Mouse (Mus musculus): Measurements from ENCODE around the gene Otud3. TPM values are rescaled to one million over a fixed set of nuclear protein-coding genes. Genes with fewer than 3 reads are reported as not detected.
"Not testable (repeated sequence)": the region's sequence is repeated elsewhere in the genome, so short reads cannot be mapped to it uniquely, and the experiment has no call there.

Gene Otud3
- polyA plus RNA-seq, 1 experiment from 2014 or later: 3.5 TPM

GRCm38 (mm10) chr4:138882179-138882578 lies 31.6 kb downstream of the Otud3 start:
- Histone ChIP-seq H3K9ac (ENCODE audit: low read length) (peak overlapping the region; percentile 16; the same call in 1 of the 2 replicates), H3K4me2 (ENCODE audit: low read depth, low read length, severe bottlenecking) (peak overlapping the region; percentile 35), H3K4me1 (replicated peaks; ENCODE audit: control insufficient read depth, insufficient read depth, low read length) (peaks cover 3% of the 10 kb centered on the region; the same call in 1 of the 2 replicates), H3K27me3 (ENCODE audit: control insufficient read depth, insufficient read depth, low read length) (no peaks in the 10 kb centered on the region), H3K4me3 (ENCODE audit: low read depth, low read length) (no peak overlapping the region), H3K36me3 (ENCODE audit: control insufficient read depth, insufficient read depth, low read length) (no peaks in the 10 kb centered on the region), H3K9me3 (ENCODE audit: control insufficient read depth, low read length) (no peaks in the 10 kb centered on the region), H3K27ac (ENCODE audit: low read depth, low read length) (no peak overlapping the region)
- DNase-seq (ENCODE audit: low spot score): peak; percentile 57
- ATAC-seq (replicated peaks; ENCODE audit: low FRiP score): no peak
- 10% methylated on average over 14 of the region's 16 CpGs for WGBS

GRCm38 (mm10) chr4:138880811-138881584 lies 32.7 kb downstream of the Otud3 start:
- DNase-seq (ENCODE audit: low spot score) (no peak), ATAC-seq (replicated peaks; ENCODE audit: low FRiP score) (no peak)
- Histone ChIP-seq H3K27ac (ENCODE audit: low read depth, low read length) (no peak overlapping the region), H3K4me1 (replicated peaks; ENCODE audit: control insufficient read depth, insufficient read depth, low read length) (peaks cover 3% of the 10 kb centered on the region; the same call in 1 of the 2 replicates), H3K4me3 (ENCODE audit: low read depth, low read length) (no peak overlapping the region), H3K9ac (ENCODE audit: low read length) (no peak overlapping the region), H3K4me2 (ENCODE audit: low read depth, low read length, severe bottlenecking) (no peak overlapping the region), H3K36me3 (ENCODE audit: control insufficient read depth, insufficient read depth, low read length) (no peaks in the 10 kb centered on the region), H3K27me3 (ENCODE audit: control insufficient read depth, insufficient read depth, low read length) (no peaks in the 10 kb centered on the region), H3K9me3 (ENCODE audit: control insufficient read depth, low read length) (no peaks in the 10 kb centered on the region)
- WGBS: 89% methylated on average over 7 of the region's 7 CpGs

GRCm38 (mm10) chr4:138879808-138880207 lies 33.9 kb downstream of the Otud3 start:
- WGBS: 88% methylated on average over 11 of the region's 11 CpGs
- no peak overlapping the region for H3K27ac ChIP-seq (ENCODE audit: low read depth, low read length)
- no peak for DNase-seq (ENCODE audit: low spot score)
- H3K4me1 ChIP-seq (replicated peaks; ENCODE audit: control insufficient read depth, insufficient read depth, low read length): peaks cover 3% of the 10 kb centered on the region; the same call in 1 of the 2 replicates
- no peaks in the 10 kb centered on the region for H3K27me3 ChIP-seq (ENCODE audit: control insufficient read depth, insufficient read depth, low read length)
- no peak overlapping the region for H3K4me2 ChIP-seq (ENCODE audit: low read depth, low read length, severe bottlenecking)
- H3K4me3 ChIP-seq (ENCODE audit: low read depth, low read length): no peak overlapping the region
- H3K9ac ChIP-seq (ENCODE audit: low read length): no peak overlapping the region
- H3K36me3 ChIP-seq (ENCODE audit: control insufficient read depth, insufficient read depth, low read length): no peaks in the 10 kb centered on the region
- no peaks in the 10 kb centered on the region for H3K9me3 ChIP-seq (ENCODE audit: control insufficient read depth, low read length)
- no peak for ATAC-seq (replicated peaks; ENCODE audit: low FRiP score)

DNA sequence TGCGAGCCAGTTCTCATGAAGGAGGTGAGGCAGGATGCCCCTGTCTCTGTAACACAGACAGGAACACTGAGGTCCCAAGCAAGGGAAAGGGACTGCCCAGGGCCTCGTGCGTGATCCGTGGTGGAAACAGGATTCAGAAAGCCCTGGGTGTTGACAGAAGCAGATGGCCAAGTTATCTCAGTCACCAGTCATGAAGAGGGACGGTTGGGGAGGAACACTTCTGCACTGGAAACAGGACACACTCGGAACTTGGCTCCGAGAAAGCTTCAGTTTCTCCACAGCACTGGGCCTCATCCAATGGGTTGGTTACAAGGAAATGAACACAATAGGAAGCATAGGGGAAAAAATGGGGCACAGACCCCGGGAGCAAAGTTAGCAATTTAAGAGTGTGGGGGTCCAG lies 35.0 kb downstream of the Otud3 start:
- WGBS: 72% methylated on average over 8 of the region's 8 CpGs
- peaks cover 3% of the 10 kb centered on the region; the same call in 1 of the 2 replicates for H3K4me1 ChIP-seq (replicated peaks; ENCODE audit: control insufficient read depth, insufficient read depth, low read length)
- no peak overlapping the region for H3K27ac ChIP-seq (ENCODE audit: low read depth, low read length)
- H3K27me3 ChIP-seq (ENCODE audit: control insufficient read depth, insufficient read depth, low read length): no peaks in the 10 kb centered on the region
- no peak for ATAC-seq (replicated peaks; ENCODE audit: low FRiP score)
- H3K9ac ChIP-seq (ENCODE audit: low read length): no peak overlapping the region
- no peaks in the 10 kb centered on the region for H3K9me3 ChIP-seq (ENCODE audit: control insufficient read depth, low read length)
- no peak for DNase-seq (ENCODE audit: low spot score)
- H3K4me3 ChIP-seq (ENCODE audit: low read depth, low read length): no peak overlapping the region
- no peak overlapping the region for H3K4me2 ChIP-seq (ENCODE audit: low read depth, low read length, severe bottlenecking)
- no peaks in the 10 kb centered on the region for H3K36me3 ChIP-seq (ENCODE audit: control insufficient read depth, insufficient read depth, low read length)

DNA sequence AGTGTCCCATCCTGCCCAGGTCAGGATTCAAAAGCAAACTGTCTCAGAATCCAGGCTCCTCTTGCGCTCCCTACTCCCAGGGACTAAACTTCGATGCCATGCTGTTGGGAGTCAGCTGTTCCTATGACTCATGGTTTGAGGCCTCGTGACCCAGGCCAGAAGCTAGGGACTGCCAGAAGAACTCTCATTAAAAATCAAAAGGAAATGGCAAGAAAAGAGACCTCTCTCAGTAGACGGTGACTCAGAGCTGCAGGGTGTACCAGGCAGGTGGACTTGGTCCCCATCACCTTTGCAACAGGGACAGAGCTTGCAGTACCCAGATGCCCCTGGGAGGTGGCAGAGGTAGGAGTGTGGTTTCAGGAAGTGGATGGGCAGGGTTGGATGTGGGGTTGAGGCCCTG lies 36.0 kb downstream of the Otud3 start, which contains the start of gene Pla2g2e:
Pla2g2e (plus strand) TSS at position 212 of the 400 bp plus-strand sequence.
- H3K4me1 ChIP-seq (replicated peaks; ENCODE audit: control insufficient read depth, insufficient read depth, low read length): peaks cover 3% of the 10 kb centered on the region; the same call in 1 of the 2 replicates
- no peak within 1 kb of the TSS for H3K27ac ChIP-seq (ENCODE audit: low read depth, low read length)
- ATAC-seq (replicated peaks; ENCODE audit: low FRiP score): no peak
- DNase-seq (ENCODE audit: low spot score): no peak
- no peak within 1 kb of the TSS for H3K4me3 ChIP-seq (ENCODE audit: low read depth, low read length)
- H3K36me3 ChIP-seq (ENCODE audit: control insufficient read depth, insufficient read depth, low read length): no peaks in the 10 kb centered on the region
- WGBS: 80% methylated on average over 4 of the region's 4 CpGs
- no peaks in the 10 kb centered on the region for H3K9me3 ChIP-seq (ENCODE audit: control insufficient read depth, low read length)
- H3K9ac ChIP-seq (ENCODE audit: low read length): no peak within 1 kb of the TSS
- no peak within 1 kb of the TSS for H3K4me2 ChIP-seq (ENCODE audit: low read depth, low read length, severe bottlenecking)
- H3K27me3 ChIP-seq (ENCODE audit: control insufficient read depth, insufficient read depth, low read length): no peaks in the 10 kb centered on the region

- Histone ChIP-seq H3K27ac (ENCODE audit: low read depth, low read length) (no peak overlapping the region), H3K4me1 (replicated peaks; ENCODE audit: control insufficient read depth, insufficient read depth, low read length) (no peaks in the 10 kb centered on the region), H3K9me3 (ENCODE audit: control insufficient read depth, low read length) (no peaks in the 10 kb centered on the region), H3K9ac (ENCODE audit: low read length) (no peak overlapping the region), H3K27me3 (ENCODE audit: control insufficient read depth, insufficient read depth, low read length) (no peaks in the 10 kb centered on the region), H3K4me2 (ENCODE audit: low read depth, low read length, severe bottlenecking) (no peak overlapping the region), H3K4me3 (ENCODE audit: low read depth, low read length) (no peak overlapping the region), H3K36me3 (ENCODE audit: control insufficient read depth, insufficient read depth, low read length) (no peaks in the 10 kb centered on the region)
- DNase-seq (ENCODE audit: low spot score) (no peak), ATAC-seq (replicated peaks; ENCODE audit: low FRiP score) (no peak)
- WGBS: 90% methylated on average over 2 of the region's 2 CpGs
These were observed 37.8 kb downstream of the Otud3 start for GRCm38 (mm10) chr4:138875986-138876385.

GRCm38 (mm10) chr4:138875275-138875674 lies 38.5 kb downstream of the Otud3 start:
- H3K4me3 ChIP-seq (ENCODE audit: low read depth, low read length); H3K36me3 ChIP-seq (ENCODE audit: control insufficient read depth, insufficient read depth, low read length); H3K9me3 ChIP-seq (ENCODE audit: control insufficient read depth, low read length); DNase-seq (ENCODE audit: low spot score); ATAC-seq (replicated peaks; ENCODE audit: low FRiP score); H3K4me1 ChIP-seq (replicated peaks; ENCODE audit: control insufficient read depth, insufficient read depth, low read length); H3K4me2 ChIP-seq (ENCODE audit: low read depth, low read length, severe bottlenecking); H3K27ac ChIP-seq (ENCODE audit: low read depth, low read length); H3K27me3 ChIP-seq (ENCODE audit: control insufficient read depth, insufficient read depth, low read length); H3K9ac ChIP-seq (ENCODE audit: low read length): not testable (repeated sequence)
- WGBS: 79% methylated on average over 2 of the region's 2 CpGs

- Histone ChIP-seq H3K4me2 (ENCODE audit: low read depth, low read length, severe bottlenecking) (no peak within 1 kb of the TSS), H3K4me1 (replicated peaks; ENCODE audit: control insufficient read depth, insufficient read depth, low read length) (no peaks in the 10 kb centered on the region), H3K27ac (ENCODE audit: low read depth, low read length) (no peak within 1 kb of the TSS), H3K4me3 (ENCODE audit: low read depth, low read length) (no peak within 1 kb of the TSS), H3K36me3 (ENCODE audit: control insufficient read depth, insufficient read depth, low read length) (no peaks in the 10 kb centered on the region), H3K9me3 (ENCODE audit: control insufficient read depth, low read length) (no peaks in the 10 kb centered on the region), H3K27me3 (ENCODE audit: control insufficient read depth, insufficient read depth, low read length) (no peaks in the 10 kb centered on the region), H3K9ac (ENCODE audit: low read length) (no peak within 1 kb of the TSS)
- DNase-seq (ENCODE audit: low spot score) (no peak), ATAC-seq (replicated peaks; ENCODE audit: low FRiP score) (no peak)
- 89% methylated on average over 6 of the region's 6 CpGs for WGBS
These were observed 39.9 kb downstream of the Otud3 start, which contains the start of gene Gm13030 for GRCm38 (mm10) chr4:138873864-138874263. Gm13030 (minus strand) TSS chr4:138873964.

DNA sequence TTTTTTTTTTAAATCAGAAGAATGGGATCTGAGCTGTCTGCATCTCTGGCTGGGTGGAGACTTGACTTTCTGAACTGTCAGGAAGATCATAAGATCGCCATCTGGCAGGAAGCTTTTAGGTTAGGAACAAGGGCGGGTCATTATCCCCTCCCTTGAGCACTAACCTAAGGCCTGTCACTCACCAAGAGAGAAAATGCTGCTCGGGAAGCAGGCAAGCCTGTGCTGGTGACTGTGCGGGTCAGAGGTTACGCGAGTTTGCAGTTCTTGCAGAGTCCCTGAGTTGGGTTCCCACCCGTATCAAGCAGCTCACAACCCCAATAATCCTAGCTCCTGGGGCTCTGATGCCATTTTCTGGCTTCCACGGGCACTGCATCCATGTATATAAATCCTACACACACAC lies 45.1 kb downstream of the Otud3 start:
- no peaks in the 10 kb centered on the region for H3K36me3 ChIP-seq (ENCODE audit: control insufficient read depth, insufficient read depth, low read length)
- 58% methylated on average over 8 of the region's 8 CpGs for WGBS
- ATAC-seq (replicated peaks; ENCODE audit: low FRiP score) (no peak), DNase-seq (ENCODE audit: low spot score) (no peak)
- H3K4me3 ChIP-seq (ENCODE audit: low read depth, low read length): no peak overlapping the region
- no peak overlapping the region for H3K4me2 ChIP-seq (ENCODE audit: low read depth, low read length, severe bottlenecking)
- H3K4me1 ChIP-seq (replicated peaks; ENCODE audit: control insufficient read depth, insufficient read depth, low read length): no peaks in the 10 kb centered on the region
- H3K9me3 ChIP-seq (ENCODE audit: control insufficient read depth, low read length): no peaks in the 10 kb centered on the region
- H3K27me3 ChIP-seq (ENCODE audit: control insufficient read depth, insufficient read depth, low read length): no peaks in the 10 kb centered on the region
- H3K9ac ChIP-seq (ENCODE audit: low read length): no peak overlapping the region
- no peak overlapping the region for H3K27ac ChIP-seq (ENCODE audit: low read depth, low read length)
